Mouse (Mus musculus) erythroblast, embryonic 14.5 days (primary cell): ENCODE data around the gene Rpl7l1.
"Not testable (repeated sequence)": the region's sequence is repeated elsewhere in the genome, so short reads cannot be mapped to it uniquely, and the experiment has no call there.

Source experiments
- GATA1 ChIP-seq: IDR thresholded peaks from 2 replicates; pipeline ENCODE4 v1.6.1; 2012; ENCODE audit warnings: low read length, inconsistent platforms, mixed read lengths
- TAL1 ChIP-seq: IDR thresholded peaks from 3 replicates; pipeline ENCODE4 v1.6.1; 2012; ENCODE audit warnings: low read length, inconsistent platforms, mixed read lengths

DNA sequence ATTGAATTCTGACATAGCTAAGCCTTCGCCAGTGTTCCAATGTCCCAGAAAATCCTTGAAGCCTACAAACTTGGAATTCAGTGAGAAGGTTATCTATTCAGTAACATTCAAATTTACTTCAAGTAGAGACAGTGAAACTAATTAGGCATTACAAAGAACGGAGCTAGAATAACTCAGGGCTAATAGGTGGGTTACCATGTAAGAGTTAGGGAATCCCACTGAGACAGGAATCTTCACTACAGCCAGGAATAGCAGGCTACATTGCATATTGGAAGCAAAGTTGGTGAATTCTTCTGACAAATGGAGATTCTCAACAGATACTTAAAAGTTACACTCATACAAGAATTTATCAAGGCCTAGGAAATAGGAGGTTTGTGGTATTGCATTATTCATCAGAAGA is 5.5 kb upstream of the Rpl7l1 start:
- TF ChIP-seq TAL1, GATA1: not testable (repeated sequence)
